Mouse (Mus musculus) right cerebral cortex, postnatal 10 days (tissue): ENCODE results near the gene Slco4c1.

ENCODE experiments used
- DNase-seq, 2 experiments: peaks; one replicate each; pipeline ENCODE4 v3.0.0; 2021; ENCODE audit warnings: low spot score in 2 of 2

The Slco4c1 gene

GRCm38 (mm10) chr1:96770283-96770682, 101.7 kb downstream of the Slco4c1 start:
- no peak for DNase-seq

DNA sequence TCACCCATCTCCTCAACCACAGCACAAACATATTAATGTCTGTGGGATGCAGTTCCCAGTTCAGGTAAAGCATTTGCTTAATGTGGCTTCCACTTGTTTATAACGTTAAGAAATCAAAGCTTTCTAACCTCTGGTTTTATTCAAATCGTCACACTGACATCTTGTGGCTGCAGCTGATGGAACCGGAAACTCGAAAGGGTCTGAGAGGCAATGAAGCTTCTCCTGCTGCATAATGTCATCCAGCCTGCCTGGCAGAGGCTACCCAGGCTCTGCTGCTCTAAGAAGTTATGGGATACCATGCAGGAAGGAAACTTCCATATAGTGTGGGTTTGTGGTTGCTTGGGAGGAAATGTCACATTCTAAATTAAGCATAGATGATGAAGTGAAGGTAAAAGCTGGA, 103.7 kb downstream of the Slco4c1 start:
- peak; percentile 56 for DNase-seq

- no peak for DNase-seq
Measured at GRCm38 (mm10) chr1:96766535-96766934, 105.4 kb downstream of the Slco4c1 start.
